Mouse (Mus musculus): ENCODE results near the gene Ttc39d. TPM values are rescaled to one million over a fixed set of nuclear protein-coding genes. Genes with fewer than 3 reads are reported as not detected.
A peak's percentile ranks its signal among the peaks of the same experiment; 100 is the strongest.

The Ttc39d gene
- total and polyA plus RNA-seq, 3 experiments: 0.13 TPM; not detected in 2

DNA sequence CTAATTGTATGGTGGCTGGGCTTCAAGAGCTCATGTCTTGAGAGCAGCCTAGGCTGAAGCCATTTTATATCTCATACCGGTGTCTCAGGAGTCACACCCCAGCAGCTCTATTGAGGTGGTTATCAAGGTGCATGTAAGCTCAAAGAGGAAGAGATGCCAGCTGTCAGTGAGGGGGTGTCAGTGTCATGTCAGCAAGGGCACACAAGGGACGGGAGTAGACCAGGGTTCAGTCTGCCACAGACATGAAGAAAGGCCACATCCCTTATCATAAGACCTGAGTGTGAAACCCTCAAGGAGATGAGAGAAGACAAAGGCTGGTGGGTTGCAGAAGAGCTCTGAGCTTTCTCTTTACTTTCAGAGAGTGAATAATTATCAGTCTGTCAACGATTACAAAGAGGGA, 33.1 kb upstream of the Ttc39d start:
- no peaks in the 10 kb centered on the region for H3K36me3 ChIP-seq (replicated peaks in 1 of 2; ENCODE audit: control insufficient read depth in 1 of 2, insufficient read depth in 1 of 2, low read length in 1 of 2)
- dilution Hi-C loops (cut with MboI; ENCODE audit: extremely low pct_ligation_motif_present, extremely low pct_unique_long_range_greater_than_20kb, low sequenced_read_pairs) (no loop called here), in situ Hi-C loops (cut with MboI; ENCODE audit: low pct_ligation_motif_present, low pct_unique_long_range_greater_than_20kb, low sequenced_read_pairs) (loop anchor here (5.0 to 10.0 kb wide), 2 partner anchors 49 to 112 kb away; partner anchors contain the start of genes Galm and Hnrnpll)
- no peaks in the 10 kb centered on the region for H3K27me3 ChIP-seq (replicated peaks)
- H3K4me3 ChIP-seq (replicated peaks in 1 of 3; ENCODE audit: low read depth in 2 of 3, low read length in 2 of 3, poor library complexity in 1 of 3): peak overlapping the region; percentile 35 to 80 (median 40)
- peak overlapping the region; percentile 95 for H3K27ac ChIP-seq (ENCODE audit: insufficient read depth, low read depth)
- TF ChIP-seq MAX (IDR thresholded peaks at IDR 0.05; ENCODE audit: low read length): no peak
- TF ChIP-seq TCF12 (IDR thresholded peaks at IDR 0.05; ENCODE audit: low read depth, low read length): 0 out of 2 replicates have a peak, but pooled peaks have one; percentile 13
- peak; percentile 18; the same call in 1 of the 2 replicates for TF ChIP-seq MYC (IDR thresholded peaks at IDR 0.05; ENCODE audit: low read depth, low read length)
- TF ChIP-seq NRF1 (IDR thresholded peaks at IDR 0.05; ENCODE audit: low read depth, low read length): no peak
- peak overlapping the region; percentile 92 for H3K4me2 ChIP-seq (ENCODE audit: insufficient read depth, low read depth, poor library complexity, severe bottlenecking)
- H3K79me2 ChIP-seq (replicated peaks; ENCODE audit: control insufficient read depth, extremely low read depth, insufficient read depth, poor library complexity, severe bottlenecking): no peaks in the 10 kb centered on the region
- peak; percentile 29 for DNase-seq (ENCODE audit: extremely low read depth)
- no peaks in the 10 kb centered on the region for H3K9me3 ChIP-seq (replicated peaks; ENCODE audit: low read length)
- H3K4me1 ChIP-seq (ENCODE audit: control insufficient read depth in 1 of 2, insufficient read depth in 2 of 2): peaks cover 15 to 43% of the 10 kb centered on the region in 2 experiments
- peak overlapping the region; percentile 86 for H3K9ac ChIP-seq (ENCODE audit: insufficient read depth, low read depth)

DNA sequence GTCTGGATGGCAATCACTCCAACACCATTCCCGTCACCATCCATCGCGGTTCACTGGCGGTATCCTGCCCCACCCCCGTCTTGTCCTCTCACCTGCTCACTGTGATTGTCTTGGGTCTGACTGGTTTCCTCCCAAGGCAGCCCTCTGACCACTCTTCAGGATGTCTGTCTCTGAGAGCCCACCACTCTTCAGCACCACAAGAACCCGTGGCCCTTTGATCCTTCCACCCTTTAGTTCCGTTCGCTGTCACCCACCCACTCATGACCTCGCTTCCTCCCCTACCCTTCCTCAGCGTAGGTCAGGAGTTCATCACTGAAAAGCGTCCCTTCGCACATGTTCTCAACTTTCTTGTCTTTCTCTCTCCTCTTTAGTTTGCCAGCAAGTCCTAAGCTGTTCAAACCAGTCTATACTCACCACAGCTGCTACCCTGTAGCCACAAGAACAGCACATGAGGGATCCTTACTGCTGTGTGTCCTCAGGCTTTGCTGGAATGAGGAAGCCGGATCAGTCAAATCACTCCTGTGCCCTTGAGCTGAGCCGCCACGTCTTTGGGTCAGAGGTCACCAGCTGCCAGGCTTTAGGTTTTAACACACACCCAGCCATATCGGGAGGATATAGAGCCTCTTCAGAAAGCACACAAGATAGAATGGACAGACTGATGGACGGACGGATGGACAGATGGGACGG, 32.4 kb upstream of the Ttc39d start:
- no peaks in the 10 kb centered on the region for H3K9me3 ChIP-seq (replicated peaks; ENCODE audit: low read length)
- H3K36me3 ChIP-seq (replicated peaks in 1 of 2; ENCODE audit: control insufficient read depth in 1 of 2, insufficient read depth in 1 of 2, low read length in 1 of 2): no peaks in the 10 kb centered on the region
- DNase-seq (ENCODE audit: extremely low read depth): peak; percentile 85
- peaks cover 15 to 42% of the 10 kb centered on the region in 2 experiments for H3K4me1 ChIP-seq (ENCODE audit: control insufficient read depth in 1 of 2, insufficient read depth in 2 of 2)
- peak overlapping the region; percentile 35 to 80 (median 40) for H3K4me3 ChIP-seq (replicated peaks in 1 of 3; ENCODE audit: low read depth in 2 of 3, low read length in 2 of 3, poor library complexity in 1 of 3)
- H3K4me2 ChIP-seq (ENCODE audit: insufficient read depth, low read depth, poor library complexity, severe bottlenecking): peak overlapping the region; percentile 92
- H3K79me2 ChIP-seq (replicated peaks; ENCODE audit: control insufficient read depth, extremely low read depth, insufficient read depth, poor library complexity, severe bottlenecking): no peaks in the 10 kb centered on the region
- in situ Hi-C loops (cut with MboI; ENCODE audit: low pct_ligation_motif_present, low pct_unique_long_range_greater_than_20kb, low sequenced_read_pairs) (loop anchor here (5.0 to 25.0 kb wide), 4 partner anchors 50 to 463 kb away; partner anchors contain the start of genes Atl2, Cyp1b1, Galm and Hnrnpll), dilution Hi-C loops (cut with MboI; ENCODE audit: extremely low pct_ligation_motif_present, extremely low pct_unique_long_range_greater_than_20kb, low sequenced_read_pairs) (no loop called here)
- peak overlapping the region; percentile 86 for H3K9ac ChIP-seq (ENCODE audit: insufficient read depth, low read depth)
- H3K27me3 ChIP-seq (replicated peaks): no peaks in the 10 kb centered on the region
- H3K27ac ChIP-seq (ENCODE audit: insufficient read depth, low read depth): peak overlapping the region; percentile 95
- TF ChIP-seq KAT2A (IDR thresholded peaks at IDR 0.05; ENCODE audit: insufficient replicate concordance, low read length) (0 out of 2 replicates have a peak, but pooled peaks have one; percentile 17), MAX (IDR thresholded peaks at IDR 0.05; ENCODE audit: low read length) (peak; percentile 64; the same call in 1 of the 2 replicates), E2F4 (IDR thresholded peaks at IDR 0.05; ENCODE audit: insufficient replicate concordance, low read depth, low read length) (no peak), HCFC1 (IDR thresholded peaks at IDR 0.05; ENCODE audit: low read depth, low read length) (no peak), GABPA (IDR thresholded peaks at IDR 0.05; ENCODE audit: insufficient replicate concordance, low read depth, low read length) (no peak), TCF12 (IDR thresholded peaks at IDR 0.05; ENCODE audit: low read depth, low read length) (no peak; the same call in 1 of the 2 replicates), ETS1 (conservative IDR thresholded peaks at IDR 0.05; ENCODE audit: low read depth, low read length) (no peak), SMC3 (IDR thresholded peaks at IDR 0.05; ENCODE audit: low read depth, low read length) (no peak), ZMIZ1 (IDR thresholded peaks at IDR 0.05; ENCODE audit: low read depth, low read length) (peak; percentile 24; the same call in 1 of the 2 replicates), MEF2A (IDR thresholded peaks at IDR 0.05; ENCODE audit: borderline replicate concordance, low read depth, low read length) (no peak), USF1 (IDR thresholded peaks at IDR 0.05; ENCODE audit: low read depth, low read length) (no peak), JUN (IDR thresholded peaks at IDR 0.05; ENCODE audit: insufficient read depth, low read depth, low read length) (no peak), SIN3A (IDR thresholded peaks at IDR 0.05; ENCODE audit: low read length) (peak; percentile 42; the same call in 1 of the 2 replicates), ZNF384 (IDR thresholded peaks at IDR 0.05; ENCODE audit: low read depth, low read length) (no peak), ELF1 (IDR thresholded peaks at IDR 0.05; ENCODE audit: low read depth, low read length) (0 out of 2 replicates have a peak, but pooled peaks have one; percentile 43), CTCF (conservative IDR thresholded peaks at IDR 0.05 in 1 of 2, IDR thresholded peaks at IDR 0.05 in 1 of 2; ENCODE audit: low read depth in 2 of 2, low read length in 2 of 2) (no peak), PAX5 (IDR thresholded peaks at IDR 0.05; ENCODE audit: low read length) (no peak), RCOR1 (conservative IDR thresholded peaks at IDR 0.05; ENCODE audit: low read depth, low read length) (no peak), ZC3H11A (IDR thresholded peaks at IDR 0.05; ENCODE audit: low read depth, low read length) (no peak), CHD1 (IDR thresholded peaks at IDR 0.05; ENCODE audit: low read depth, low read length) (no peak), MYC (IDR thresholded peaks at IDR 0.05; ENCODE audit: low read depth, low read length) (no peak), MXI1 (IDR thresholded peaks at IDR 0.05; ENCODE audit: low read depth, low read length) (peak; percentile 65), POLR2A (IDR thresholded peaks at IDR 0.05; ENCODE audit: low read depth, low read length) (peak; percentile 52; the same call in 1 of the 2 replicates), UBTF (IDR thresholded peaks at IDR 0.05; ENCODE audit: low read depth, low read length) (peak; percentile 5; the same call in 1 of the 2 replicates), NELFE (IDR thresholded peaks at IDR 0.05; ENCODE audit: low read depth, low read length) (peak; percentile 57), CHD2 (IDR thresholded peaks at IDR 0.05; ENCODE audit: low read length) (peak; percentile 6; the same call in 1 of the 2 replicates), EP300 (IDR thresholded peaks at IDR 0.05; ENCODE audit: low read length) (no peak), ZKSCAN1 (IDR thresholded peaks at IDR 0.05; ENCODE audit: borderline replicate concordance, low read depth, low read length) (no peak), JUND (conservative IDR thresholded peaks at IDR 0.05; ENCODE audit: low read depth, low read length) (no peak; the same call in 1 of the 2 replicates)

All from CH12.LX (cell line).